Mouse (Mus musculus) heart, postnatal 14 days (tissue): ENCODE measurements around the gene Foxr2. TPM values are rescaled to one million over a fixed set of nuclear protein-coding genes. Genes with fewer than 3 reads are reported as not detected.
A peak's percentile ranks its signal among the peaks of the same experiment; 100 is the strongest.

Experiments
- DNase-seq, 2 experiments: peaks; one replicate each; pipeline ENCODE4 v3.0.0; 2021 to 2022
- intact Hi-C: fragments of 180-260 bp; cut with DNase I; formaldehyde crosslinking; loops from one replicate; pipeline ENCODE4 v1.15.1; 2025
- long read RNA-seq, 2 experiments: library from polyadenylated mRNA; stranded (forward); transcript quantifications; one replicate each; pipeline ENCODE4 v2.0.0; 2021
- total RNA-seq, 2 experiments: library from RNA; stranded (reverse); gene quantifications; 2 replicates each; pipeline ENCODE4 v1.2.3; 2021

The Foxr2 gene
- not detected for total RNA-seq
- long read RNA-seq, experiment 1 = 0 reads
- long read RNA-seq, experiment 2 = 0 reads

GRCm38 (mm10) chrX:153118486-153118885 is at the start of gene Foxr2:
Gene Foxr2 (plus strand): TSS chrX:153118786.
- intact Hi-C loops = no loop called here
- DNase-seq = no peak

- intact Hi-C loops = no loop called here
- DNase-seq = no peak
Observed at GRCm38 (mm10) chrX:153119013-153119412, 427 bp downstream of the Foxr2 start.

GRCm38 (mm10) chrX:153139734-153140515 is 21.3 kb downstream of the Foxr2 start, which contains the start of gene Rragb:
Gene Rragb (plus strand): TSS chrX:153139981.
- intact Hi-C loops = no loop called here
- peak; percentile 28 to 42 for DNase-seq

GRCm38 (mm10) chrX:153142656-153143055 is 24.1 kb downstream of the Foxr2 start:
- DNase-seq = no peak
- intact Hi-C loops = no loop called here

- no peak for DNase-seq
- intact Hi-C loops = no loop called here
Observed at GRCm38 (mm10) chrX:153151766-153152165, 33.2 kb downstream of the Foxr2 start.

- peak; percentile 1 to 26 for DNase-seq
- intact Hi-C loops = loop anchor here (5.0 kb wide), 1 partner anchor 212 kb away; no protein-coding TSS in a partner anchor
Observed at GRCm38 (mm10) chrX:153155322-153155721, 36.7 kb downstream of the Foxr2 start.

- peak in 1 of 2 experiments; percentile 5 for DNase-seq
- intact Hi-C loops = no loop called here
Observed at GRCm38 (mm10) chrX:153174786-153175185, 56.2 kb downstream of the Foxr2 start.

GRCm38 (mm10) chrX:153182221-153182620 is 63.6 kb downstream of the Foxr2 start:
- no peak for DNase-seq
- intact Hi-C loops = no loop called here

Other genes starting within 250 kb of the Foxr2 start
- gene Usp51, start 112.3 kb upstream of the Foxr2 start, total RNA-seq = not detected
- gene Mageh1, start 81.2 kb upstream of the Foxr2 start, total RNA-seq = 10 to 100 TPM; 12.4 to 12.6 TPM
- gene Rragb, start 21.2 kb downstream of the Foxr2 start, total RNA-seq = 1 to 10 TPM; 1.6 to 1.9 TPM
- under 1 TPM; 0.26 to 0.39 TPM for gene Klf8, start 118.7 kb downstream of the Foxr2 start, total RNA-seq